Mouse (Mus musculus): ENCODE data around the gene Olfr1238.

Gene Olfr1238

DNA sequence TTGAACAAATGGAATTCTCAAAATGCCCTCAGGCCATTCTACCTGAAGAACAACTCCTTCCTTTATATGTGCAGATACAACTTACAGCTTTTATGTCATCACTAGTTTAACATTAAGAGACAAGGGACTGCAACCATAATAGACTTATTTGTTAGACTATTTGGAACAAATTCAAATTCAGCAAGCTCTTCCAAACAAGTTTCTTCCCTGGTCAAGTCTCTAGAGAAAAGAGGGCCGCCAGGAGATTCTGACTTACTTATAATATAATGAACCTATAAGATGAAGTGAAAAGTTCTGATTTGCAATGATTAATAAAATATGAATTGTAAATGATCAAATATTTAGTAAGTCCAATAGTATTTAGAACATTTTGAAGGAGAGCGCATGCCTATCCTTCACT, at the start of gene Olfr1238:
Gene Olfr1238 (minus strand): TSS at position 101 of the 400 bp plus-strand sequence.
- DNase-seq, result no peak

DNA sequence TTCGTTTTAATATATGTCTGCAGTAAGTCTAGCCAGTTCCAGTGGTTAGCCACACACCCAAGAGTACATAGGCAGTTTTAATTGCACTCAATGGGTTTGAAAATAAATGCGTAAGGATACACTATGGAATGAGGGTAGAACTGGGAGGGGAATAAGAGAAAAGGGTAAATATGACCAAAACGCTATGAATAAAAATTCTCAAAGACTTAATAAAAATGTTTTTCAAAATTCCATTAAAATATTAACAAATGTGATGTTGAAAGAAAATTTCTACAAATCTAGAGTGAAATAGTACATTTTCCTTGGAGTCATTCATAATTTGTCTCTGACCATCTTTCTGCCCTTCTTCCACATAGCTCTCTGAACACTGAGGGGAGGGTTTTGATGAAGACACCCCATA, 33.4 kb upstream of the Olfr1238 start, which contains the start of gene Olfr1240:
Gene Olfr1240 (minus strand): TSS at position 101 of the 400 bp plus-strand sequence.
- DNase-seq, result no peak

GRCm38 (mm10) chr2:89420307-89420706, 10.8 kb upstream of the Olfr1238 start, which contains the start of gene Olfr1239:
Gene Olfr1239, minus strand, starts transcription at chr2:89420407.
- DNase-seq, result no peak

DNA sequence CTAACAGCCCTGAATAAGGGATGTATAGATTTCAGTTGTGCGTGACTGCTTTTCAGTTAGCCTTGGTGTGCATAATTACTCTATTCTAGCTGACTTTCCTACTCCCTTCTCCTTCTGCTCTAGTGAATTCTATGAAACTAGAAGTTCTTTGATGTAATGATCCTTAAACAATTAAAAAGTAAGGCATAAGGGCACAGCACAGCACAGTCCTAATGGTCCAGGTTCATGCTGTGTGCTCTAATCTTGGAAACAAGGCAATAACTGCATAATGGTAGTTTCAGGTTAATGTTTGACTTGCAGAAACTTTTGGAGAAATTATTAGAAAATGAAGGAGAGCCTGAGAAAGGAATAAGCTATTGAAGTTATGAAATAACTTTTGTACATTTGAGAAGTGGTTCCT, 5.1 kb upstream of the Olfr1238 start:
- DNase-seq, result no peak

DNA sequence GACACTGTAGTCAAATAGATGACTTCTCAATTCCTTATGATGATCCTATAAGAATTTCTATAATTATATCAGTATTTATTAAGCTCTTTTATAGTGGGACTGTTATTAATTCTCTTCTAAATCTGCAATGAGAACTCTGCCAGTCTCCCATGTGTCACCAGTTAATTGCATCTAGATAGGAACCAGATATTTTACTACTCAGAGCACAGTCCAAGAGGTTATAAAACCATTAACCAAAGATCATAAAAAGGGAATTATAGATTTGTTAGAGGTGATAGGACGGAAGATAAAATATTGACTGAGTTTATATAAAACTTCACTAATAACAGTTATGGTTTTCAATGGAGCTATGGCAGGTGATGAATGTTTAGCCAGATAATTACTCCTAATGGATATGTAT, 8.6 kb downstream of the Olfr1238 start:
- DNase-seq, result no peak

GRCm38 (mm10) chr2:89364765-89365164, 44.7 kb downstream of the Olfr1238 start, which contains the start of gene Olfr1234:
Gene Olfr1234, minus strand, starts transcription at chr2:89364865.
- no peak for DNase-seq

Measured in B cell, adult 2 months (primary cell).